Mouse (Mus musculus) lung, embryonic 14.5 days (tissue): Measurements from ENCODE around the gene Flrt1. TPM values are rescaled to one million over a fixed set of nuclear protein-coding genes. Genes with fewer than 3 reads are reported as not detected.
"Not testable (repeated sequence)": the region's sequence is repeated elsewhere in the genome, so short reads cannot be mapped to it uniquely, and the experiment has no call there.

Source experiments
- ATAC-seq: fragments of 200-750 bp; cut with Nextera tagmentation; 2 replicates; pipeline ENCODE4 v1.8.0; 2017; ENCODE audit warnings: mild to moderate bottlenecking, moderate TSS enrichment, moderate library complexity; ENCODE audit not compliant: insufficient read depth
- DNase-seq: peaks from one replicate; pipeline ENCODE4 v3.0.0-alpha.2; 2015
- H3K27ac ChIP-seq: fragments of 300-500 bp; sonication (generic); 2 replicates; pipeline ENCODE4 v1.5.1; 2014; ENCODE audit warnings: low read depth, mild to moderate bottlenecking, moderate library complexity
- H3K27me3 ChIP-seq: fragments of 300-500 bp; sonication (generic); 2 replicates; pipeline ENCODE4 v1.6.1; 2014; ENCODE audit warnings: low read length, control low read depth; ENCODE audit not compliant: insufficient read depth
- H3K36me3 ChIP-seq: fragments of 300-500 bp; sonication (generic); 2 replicates; pipeline ENCODE4 v1.6.1; 2014; ENCODE audit warnings: control low read depth; ENCODE audit not compliant: insufficient read depth
- H3K4me1 ChIP-seq: fragments of 300-500 bp; sonication (generic); 2 replicates; pipeline ENCODE4 v1.6.1; 2014; ENCODE audit warnings: antibody characterized with exemption, control low read depth; ENCODE audit not compliant: insufficient read depth
- H3K4me2 ChIP-seq: fragments of 300-500 bp; sonication (generic); 2 replicates; pipeline ENCODE4 v1.6.1; 2014; ENCODE audit warnings: mild to moderate bottlenecking
- H3K4me3 ChIP-seq: fragments of 300-500 bp; sonication (generic); 2 replicates; pipeline ENCODE4 v1.5.1; 2014; ENCODE audit warnings: low read depth, low read length
- H3K9ac ChIP-seq: fragments of 300-500 bp; sonication (generic); 2 replicates; pipeline ENCODE4 v1.6.1; 2014
- H3K9me3 ChIP-seq: fragments of 300-500 bp; sonication (generic); 2 replicates; pipeline ENCODE4 v1.6.1; 2016; ENCODE audit warnings: low read depth, low read length, control low read depth
- CTCF ChIP-seq: IDR thresholded peaks from 2 replicates; pipeline ENCODE4 v1.5.1; 2016; ENCODE audit warnings: antibody characterized with exemption, low read depth
- WGBS: fragments of 180-500 bp; shearing (Covaris S2); extraction: QIAGEN DNeasy Blood & Tissue Kit; methylation state at CpG from one replicate; pipeline ENCODE4 v1.1.7; 2014; 5-methylcytosine and 5-hydroxymethylcytosine counted together
- polyA plus RNA-seq: library from polyadenylated mRNA; unstranded; fragments of >200 nt; fragmentation: Nextera tagmentation; extraction: Ambion mirVana; gene quantifications from 2 replicates; pipeline ENCODE4 v1.2.1, GENCODE M21; 2014

Flrt1 gene
- polyA plus RNA-seq, 1 experiment from 2014 or later, result 1.4 TPM

GRCm38 (mm10) chr19:7057722-7058207 lies 47.8 kb downstream of the Flrt1 start:
- Histone ChIP-seq H3K27ac (no peak overlapping the region), H3K9ac (0 out of 2 replicates have a peak overlapping the region, but pooled peaks have one; percentile 64)
- TF ChIP-seq CTCF, result peak; percentile 61

GRCm38 (mm10) chr19:7057126-7057721 lies 48.3 kb downstream of the Flrt1 start:
- no peaks in the 10 kb centered on the region for H3K9me3 ChIP-seq
- H3K27ac ChIP-seq, result no peak overlapping the region; the same call in 1 of the 2 replicates
- peak overlapping the region; percentile 99 for H3K4me2 ChIP-seq
- ATAC-seq (peak; percentile 33), DNase-seq (no peak)
- TF ChIP-seq CTCF, result no peak
- WGBS, result 1% methylated on average over 16 of the region's 16 CpGs
- H3K4me1 ChIP-seq, result peaks cover 15% of the 10 kb centered on the region
- H3K4me3 ChIP-seq, result peak overlapping the region; percentile 67
- peak overlapping the region; percentile 64 for H3K9ac ChIP-seq
- H3K36me3 ChIP-seq, result no peaks in the 10 kb centered on the region
- H3K27me3 ChIP-seq, result no peaks in the 10 kb centered on the region

More at GRCm38 (mm10) chr19:7057722-7058207, 47.8 kb downstream of the Flrt1 start:
- Histone ChIP-seq H3K4me1 (peaks cover 15% of the 10 kb centered on the region), H3K27me3 (no peaks in the 10 kb centered on the region), H3K9me3 (no peaks in the 10 kb centered on the region), H3K36me3 (no peaks in the 10 kb centered on the region), H3K4me2 (peak overlapping the region; percentile 99), H3K4me3 (peak overlapping the region; percentile 67)
- ATAC-seq (peak; percentile 70), DNase-seq (peak; percentile 88)
- WGBS, result under 1% methylated on average over 15 of the region's 15 CpGs

- Histone ChIP-seq H3K4me3 (peak within 1 kb of the TSS; percentile 67), H3K9me3 (no peaks in the 10 kb centered on the region), H3K36me3 (no peaks in the 10 kb centered on the region), H3K4me1 (peaks cover 15% of the 10 kb centered on the region), H3K27ac (peak within 1 kb of the TSS; percentile 24; the same call in 1 of the 2 replicates), H3K9ac (peak within 1 kb of the TSS; percentile 64), H3K27me3 (no peaks in the 10 kb centered on the region), H3K4me2 (peak within 1 kb of the TSS; percentile 99)
- under 1% methylated on average over 68 of the region's 72 CpGs for WGBS
- TF ChIP-seq CTCF, result no peak; the same call in 1 of the 2 replicates
- peak; percentile 73 for ATAC-seq
- peak; percentile 77 for DNase-seq
Measured at GRCm38 (mm10) chr19:7056248-7057087, 49.1 kb downstream of the Flrt1 start, which contains the start of gene Macrod1. Gene Macrod1 (plus strand): TSS chr19:7056810.

- Histone ChIP-seq H3K27ac (no peak overlapping the region), H3K9ac (no peak overlapping the region), H3K9me3 (no peaks in the 10 kb centered on the region), H3K4me3 (no peak overlapping the region), H3K4me2 (no peak overlapping the region), H3K27me3 (no peaks in the 10 kb centered on the region), H3K4me1 (peaks cover 15% of the 10 kb centered on the region), H3K36me3 (no peaks in the 10 kb centered on the region)
- WGBS, result 33% methylated on average over 3 of the region's 3 CpGs
- TF ChIP-seq CTCF, result peak; percentile 17; the same call in 1 of the 2 replicates
- no peak for ATAC-seq
- peak; percentile 58 for DNase-seq
Measured at GRCm38 (mm10) chr19:7055173-7055572, 50.4 kb downstream of the Flrt1 start.

GRCm38 (mm10) chr19:7054772-7055171 lies 50.8 kb downstream of the Flrt1 start:
- Histone ChIP-seq H3K27me3 (no peaks in the 10 kb centered on the region), H3K4me1 (peaks cover 15% of the 10 kb centered on the region), H3K9ac (no peak overlapping the region), H3K9me3 (no peaks in the 10 kb centered on the region), H3K4me3 (no peak overlapping the region), H3K27ac (no peak overlapping the region), H3K36me3 (no peaks in the 10 kb centered on the region), H3K4me2 (no peak overlapping the region)
- ATAC-seq (no peak), DNase-seq (peak; percentile 85)
- WGBS, result 45% methylated on average over 10 of the region's 10 CpGs
- no peak for TF ChIP-seq CTCF

GRCm38 (mm10) chr19:7053382-7053781 lies 52.1 kb downstream of the Flrt1 start:
- H3K4me2 ChIP-seq, H3K4me3 ChIP-seq, H3K27me3 ChIP-seq, H3K27ac ChIP-seq, H3K36me3 ChIP-seq, ATAC-seq, DNase-seq, H3K9ac ChIP-seq, H3K9me3 ChIP-seq: not testable (repeated sequence)
- peaks cover 15% of the 10 kb centered on the region for H3K4me1 ChIP-seq
- 82% methylated on average over 4 of the region's 4 CpGs for WGBS

GRCm38 (mm10) chr19:7044706-7045105 lies 60.8 kb downstream of the Flrt1 start:
- Histone ChIP-seq H3K4me2 (no peak overlapping the region), H3K4me1 (peaks cover 3% of the 10 kb centered on the region; the same call in 1 of the 2 replicates), H3K9me3 (no peaks in the 10 kb centered on the region), H3K27me3 (no peaks in the 10 kb centered on the region), H3K9ac (no peak overlapping the region), H3K36me3 (no peaks in the 10 kb centered on the region), H3K4me3 (no peak overlapping the region), H3K27ac (no peak overlapping the region)
- ATAC-seq, result no peak
- 57% methylated on average over 4 of the region's 4 CpGs for WGBS
- no peak for TF ChIP-seq CTCF
- DNase-seq, result no peak
